Mouse (Mus musculus) MEL (cell line): Measurements from ENCODE around the gene Gm49342. TPM values are rescaled to one million over a fixed set of nuclear protein-coding genes. Genes with fewer than 3 reads are reported as not detected.

Experiments used
- DNase-seq: peaks from one replicate; pipeline ENCODE4 v3.0.0; 2011; ENCODE audit warnings: low read depth, low spot score
- H3K27ac ChIP-seq: 2 replicates; pipeline ENCODE4 v1.5.1; 2012; ENCODE audit warnings: low read depth, mild to moderate bottlenecking, control low read depth, low read length, moderate library complexity; ENCODE audit not compliant: control insufficient read depth
- H3K27me3 ChIP-seq, 2 experiments: fragments of 150-350 bp in 1 of 2; sonication (generic) in 1 of 2; 2 replicates each; pipeline ENCODE4 v1.6.1; 2012; ENCODE audit warnings: low read length in 2 of 2, mild to moderate bottlenecking in 2 of 2, improper control_type of control experiment in 1 of 2, moderate library complexity in 1 of 2; ENCODE audit not compliant: insufficient read depth in 2 of 2, control insufficient read depth in 1 of 2
- H3K36me3 ChIP-seq, 2 experiments: 2 replicates each; pipeline ENCODE4 v1.6.1; 2012 to 2014; ENCODE audit warnings: low read length in 2 of 2, improper control_type of control experiment in 1 of 2, inconsistent platforms in 1 of 2, mild to moderate bottlenecking in 1 of 2; ENCODE audit not compliant: insufficient read depth in 2 of 2, control insufficient read depth in 1 of 2
- H3K4me1 ChIP-seq, 2 experiments: fragments of 150-350 bp in 1 of 2; sonication (generic) in 1 of 2; 2 replicates each; pipeline ENCODE4 v1.6.1; 2012; ENCODE audit warnings: low read length in 2 of 2, improper control_type of control experiment in 1 of 2, mild to moderate bottlenecking in 1 of 2; ENCODE audit not compliant: insufficient read depth in 2 of 2, control insufficient read depth in 1 of 2
- H3K4me3 ChIP-seq, 2 experiments: fragments of 150-350 bp in 1 of 2; sonication (generic) in 1 of 2; 2 replicates each; pipeline ENCODE4 v1.5.1; 2012; ENCODE audit warnings: low read depth in 2 of 2, low read length in 2 of 2, mild to moderate bottlenecking in 2 of 2, moderate library complexity in 2 of 2, control low read depth in 1 of 2, improper control_type of control experiment in 1 of 2; ENCODE audit not compliant: control insufficient read depth in 1 of 2, insufficient read depth in 1 of 2
- H3K79me2 ChIP-seq: 2 replicates; pipeline ENCODE4 v1.6.1; 2012; ENCODE audit warnings: mild to moderate bottlenecking, low read length, moderate library complexity; ENCODE audit not compliant: control insufficient read depth, poor library complexity, insufficient read depth
- H3K9ac ChIP-seq: 2 replicates; pipeline ENCODE4 v1.6.1; 2012; ENCODE audit warnings: low read depth, mild to moderate bottlenecking, control low read depth, low read length, moderate library complexity; ENCODE audit not compliant: control insufficient read depth, poor library complexity, severe bottlenecking
- H3K9me3 ChIP-seq: fragments of 150-350 bp; sonication (generic); replicated peaks from 2 replicates; pipeline ENCODE4 v1.6.1; 2012; ENCODE audit warnings: mild to moderate bottlenecking, low read length, improper control_type of control experiment, moderate library complexity; ENCODE audit not compliant: insufficient read depth
- BHLHE40 ChIP-seq: IDR thresholded peaks from 2 replicates; pipeline ENCODE4 v1.6.1; 2012; ENCODE audit warnings: low read depth, mild to moderate bottlenecking, inconsistent platforms, low read length, improper control_type of control experiment, borderline replicate concordance
- CTCF ChIP-seq, 3 experiments: IDR thresholded peaks in 2 of 3; conservative IDR thresholded peaks in 1 of 3; 2 replicates each; pipeline ENCODE4 v1.5.1; 2011 to 2012; ENCODE audit warnings: low read length in 3 of 3, low read depth in 2 of 3, mild to moderate bottlenecking in 2 of 3, improper control_type of control experiment in 1 of 3, inconsistent platforms in 1 of 3, mixed read lengths in 1 of 3, moderate library complexity in 1 of 3; ENCODE audit not compliant: control insufficient read depth in 1 of 3, insufficient read depth in 1 of 3, poor library complexity in 1 of 3, severe bottlenecking in 1 of 3
- ELF1 ChIP-seq: IDR thresholded peaks from 2 replicates; pipeline ENCODE4 v1.6.1; 2014; ENCODE audit warnings: low read depth, mild to moderate bottlenecking, inconsistent platforms, low read length, improper control_type of control experiment, moderate library complexity
- EP300 ChIP-seq, 2 experiments: IDR thresholded peaks; 2 replicates each; pipeline ENCODE4 v1.6.1; 2011; ENCODE audit warnings: improper control_type of control experiment in 2 of 2, low read length in 2 of 2, low read depth in 1 of 2, mild to moderate bottlenecking in 1 of 2
- ETS1 ChIP-seq: IDR thresholded peaks from 2 replicates; pipeline ENCODE4 v1.6.1; 2012; ENCODE audit warnings: low read depth, mild to moderate bottlenecking, inconsistent platforms, low read length, improper control_type of control experiment, moderate library complexity
- GATA1 ChIP-seq: IDR thresholded peaks from 2 replicates; pipeline ENCODE4 v1.6.1; 2011; ENCODE audit warnings: low read depth, low read length, improper control_type of control experiment
- HCFC1 ChIP-seq: IDR thresholded peaks from 2 replicates; pipeline ENCODE4 v1.6.1; 2012; ENCODE audit warnings: low read depth, mild to moderate bottlenecking, inconsistent platforms, low read length, improper control_type of control experiment, moderate library complexity
- KAT2A ChIP-seq: conservative IDR thresholded peaks from 2 replicates; pipeline ENCODE4 v1.6.1; 2012; ENCODE audit warnings: low read depth, low read length, improper control_type of control experiment, inconsistent platforms
- MAFK ChIP-seq: IDR thresholded peaks from 2 replicates; pipeline ENCODE4 v1.6.1; 2011; ENCODE audit warnings: low read depth, mild to moderate bottlenecking, low read length, improper control_type of control experiment, borderline replicate concordance
- MAX ChIP-seq: IDR thresholded peaks from 2 replicates; pipeline ENCODE4 v1.6.1; 2011; ENCODE audit warnings: low read length, improper control_type of control experiment
- MEF2A ChIP-seq: IDR thresholded peaks from 2 replicates; pipeline ENCODE4 v1.6.1; 2014; ENCODE audit warnings: low read depth, mild to moderate bottlenecking, inconsistent platforms, low read length, improper control_type of control experiment; ENCODE audit not compliant: poor library complexity, insufficient replicate concordance, severe bottlenecking; ENCODE audit errors: extremely low read depth
- MXI1 ChIP-seq: IDR thresholded peaks from 2 replicates; pipeline ENCODE4 v1.6.1; 2011; ENCODE audit warnings: mild to moderate bottlenecking, low read depth, low read length, improper control_type of control experiment
- MYB ChIP-seq: IDR thresholded peaks from 2 replicates; pipeline ENCODE4 v1.6.1; 2011; ENCODE audit warnings: mild to moderate bottlenecking, low read depth, low read length, improper control_type of control experiment
- NELFE ChIP-seq: IDR thresholded peaks from 2 replicates; pipeline ENCODE4 v1.6.1; 2011; ENCODE audit warnings: low read depth, low read length, improper control_type of control experiment
- POLR2A ChIP-seq, 2 experiments: IDR thresholded peaks; 2 replicates each; pipeline ENCODE4 v1.6.1; 2011 to 2012; ENCODE audit warnings: low read length in 2 of 2, mild to moderate bottlenecking in 2 of 2, control low read depth in 1 of 2, improper control_type of control experiment in 1 of 2, low read depth in 1 of 2, moderate library complexity in 1 of 2; ENCODE audit not compliant: control insufficient read depth in 1 of 2, insufficient read depth in 1 of 2, poor library complexity in 1 of 2
- POLR2AphosphoS2 ChIP-seq: IDR thresholded peaks from 2 replicates; pipeline ENCODE4 v1.6.1; 2011; ENCODE audit warnings: low read length, improper control_type of control experiment
- POLR2AphosphoS5 ChIP-seq: IDR thresholded peaks from 2 replicates; pipeline ENCODE4 v1.6.1; 2012; ENCODE audit warnings: low read depth, borderline replicate concordance, mild to moderate bottlenecking, inconsistent platforms, low read length, moderate library complexity, mixed read lengths
- RAD21 ChIP-seq: IDR thresholded peaks from 2 replicates; pipeline ENCODE4 v1.6.1; 2011; ENCODE audit warnings: mild to moderate bottlenecking, low read depth, low read length, improper control_type of control experiment
- TAL1 ChIP-seq: IDR thresholded peaks from 2 replicates; pipeline ENCODE4 v1.6.1; 2012; ENCODE audit warnings: mild to moderate bottlenecking, inconsistent platforms, low read length, moderate library complexity, mixed read lengths
- TBP ChIP-seq: IDR thresholded peaks from 2 replicates; pipeline ENCODE4 v1.8.0; 2011; ENCODE audit warnings: low read depth, low read length, improper control_type of control experiment
- ZKSCAN1 ChIP-seq: IDR thresholded peaks from 2 replicates; pipeline ENCODE4 v1.6.1; 2012; ENCODE audit warnings: low read depth, mild to moderate bottlenecking, inconsistent platforms, low read length, improper control_type of control experiment, moderate library complexity
- ZMIZ1 ChIP-seq: IDR thresholded peaks from 2 replicates; pipeline ENCODE4 v1.6.1; 2012; ENCODE audit warnings: low read depth, mild to moderate bottlenecking, inconsistent platforms, low read length, improper control_type of control experiment, moderate library complexity
- ZNF384 ChIP-seq: IDR thresholded peaks from 2 replicates; pipeline ENCODE4 v1.6.1; 2012; ENCODE audit warnings: low read depth, mild to moderate bottlenecking, inconsistent platforms, low read length, improper control_type of control experiment
- polyA plus RNA-seq, 2 experiments: library from polyadenylated mRNA; stranded (reverse) in 1 of 2; unstranded in 1 of 2; fragments of >175 nt in 1 of 2; fragments of >200 nt in 1 of 2; gene quantifications; 2 replicates each; pipeline versions ENCODE4 v1.2.1 to v1.2.4; 2012; ENCODE audit warnings: low replicate concordance in 2 of 2, low read depth in 1 of 2; ENCODE audit not compliant: insufficient read length in 2 of 2, insufficient read depth in 1 of 2, missing spikeins in 1 of 2
- total RNA-seq: library from RNA; depleted of rRNA; stranded (reverse); fragments of 300-350 nt; gene quantifications from 2 replicates; pipeline ENCODE4 v1.2.3, GENCODE M21; 2012; rRNA removed

The Gm49342 gene
- total RNA-seq (11.7 and 14.5 TPM in 2 replicates), polyA plus RNA-seq (10 to 100 TPM in 1 of 2 experiments, not detected in 1; 45.2 TPM)

DNA sequence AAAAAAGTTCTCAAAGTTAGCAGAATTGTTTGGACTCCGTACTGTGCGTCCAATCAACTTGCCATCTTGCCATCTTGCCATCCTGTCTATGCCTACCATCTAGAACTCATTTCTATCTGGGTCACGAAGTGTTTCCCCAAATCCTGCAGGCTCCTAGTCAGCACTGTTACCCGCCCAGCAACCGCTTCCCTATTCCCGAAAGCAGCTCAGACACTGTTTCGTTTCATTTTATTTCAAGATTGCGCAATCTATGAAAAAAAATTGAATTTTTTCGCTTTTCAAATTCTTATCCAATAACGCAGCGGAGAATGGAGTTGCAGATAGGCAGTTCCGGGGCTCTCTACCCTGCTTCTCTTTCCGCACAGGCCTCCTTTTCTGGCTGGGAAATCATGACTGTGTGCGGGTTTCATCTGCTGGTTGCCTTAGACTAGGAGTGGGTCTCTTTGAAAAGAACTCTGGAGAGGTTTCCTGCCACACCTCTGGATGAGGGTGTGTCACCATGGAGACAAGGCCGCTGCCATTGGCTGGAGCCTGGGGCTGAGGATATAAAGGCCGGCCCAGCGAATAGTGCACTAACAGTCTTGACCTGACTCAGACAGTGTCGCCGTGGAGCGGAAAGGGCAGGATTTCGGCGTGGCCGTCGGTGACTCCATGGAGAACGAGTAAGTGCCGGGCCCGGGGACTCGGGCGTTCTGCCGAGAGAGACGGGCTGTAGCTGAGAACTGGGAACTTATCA, at the start of gene Gm49342:
Gene Gm49342 (plus strand): TSS at position 586 of the 736 bp plus-strand sequence.
- Histone ChIP-seq H3K79me2 (no peaks in the 10 kb centered on the region; the same call in 1 of the 2 replicates), H3K4me3 (peak within 1 kb of the TSS; percentile 63 to 96), H3K27ac (peak within 1 kb of the TSS; percentile 91), H3K9me3 (no peaks in the 10 kb centered on the region), H3K36me3 (peaks cover 0 to 7% of the 10 kb centered on the region in 2 experiments; a peak in 2 of 4 replicates), H3K4me1 (peaks cover 0 to 7% of the 10 kb centered on the region in 2 experiments; a peak in 2 of 4 replicates), H3K27me3 (no peaks in the 10 kb centered on the region), H3K9ac (peak within 1 kb of the TSS; percentile 61)
- TF ChIP-seq POLR2AphosphoS5 (peak; percentile 81; the same call in 1 of the 2 replicates), MAFK (no peak), HCFC1 (peak; percentile 56; the same call in 1 of the 2 replicates), TAL1 (peak; percentile 16; the same call in 1 of the 2 replicates), MXI1 (peak; percentile 71), BHLHE40 (peak; percentile 12; the same call in 1 of the 2 replicates), ZKSCAN1 (no peak), CTCF (IDR thresholded peaks at IDR 0.05 in 2 of 3, conservative IDR thresholded peaks at IDR 0.05 in 1 of 3; ENCODE audit: control insufficient read depth in 1 of 3, insufficient read depth in 1 of 3, low read depth in 2 of 3, low read length in 3 of 3, poor library complexity in 1 of 3, severe bottlenecking in 1 of 3) (no peak), MEF2A (no peak), NELFE (peak; percentile 94), ETS1 (peak; percentile 30; the same call in 1 of the 2 replicates), GATA1 (peak; percentile 38; the same call in 1 of the 2 replicates), POLR2AphosphoS2 (peak; percentile 88), MAX (peak; percentile 50; the same call in 1 of the 2 replicates), KAT2A (no peak), ELF1 (peak; percentile 28; the same call in 1 of the 2 replicates), EP300 (IDR thresholded peaks at IDR 0.05; ENCODE audit: low read depth in 1 of 2, low read length in 2 of 2) (peak; percentile 7 to 48; a peak in 2 of 4 replicates), ZNF384 (peak; percentile 74), MYB (0 out of 2 replicates have a peak, but pooled peaks have one; percentile 19), POLR2A (IDR thresholded peaks at IDR 0.05; ENCODE audit: control insufficient read depth in 1 of 2, insufficient read depth in 1 of 2, low read depth in 1 of 2, low read length in 2 of 2, poor library complexity in 1 of 2) (peak; percentile 79 to 93), TBP (peak; percentile 96), ZMIZ1 (peak; percentile 99), RAD21 (no peak)
- DNase-seq = peak; percentile 95
